Mouse (Mus musculus) retina, adult 2 months (tissue): ENCODE results near the gene Tmem232.
"Not testable (repeated sequence)": the region's sequence is repeated elsewhere in the genome, so short reads cannot be mapped to it uniquely, and the experiment has no call there.

Experiments
- DNase-seq: peaks from one replicate; pipeline ENCODE4 v3.0.0-alpha.2; 2012; ENCODE audit warnings: low read depth, low spot score

Tmem232 gene

DNA sequence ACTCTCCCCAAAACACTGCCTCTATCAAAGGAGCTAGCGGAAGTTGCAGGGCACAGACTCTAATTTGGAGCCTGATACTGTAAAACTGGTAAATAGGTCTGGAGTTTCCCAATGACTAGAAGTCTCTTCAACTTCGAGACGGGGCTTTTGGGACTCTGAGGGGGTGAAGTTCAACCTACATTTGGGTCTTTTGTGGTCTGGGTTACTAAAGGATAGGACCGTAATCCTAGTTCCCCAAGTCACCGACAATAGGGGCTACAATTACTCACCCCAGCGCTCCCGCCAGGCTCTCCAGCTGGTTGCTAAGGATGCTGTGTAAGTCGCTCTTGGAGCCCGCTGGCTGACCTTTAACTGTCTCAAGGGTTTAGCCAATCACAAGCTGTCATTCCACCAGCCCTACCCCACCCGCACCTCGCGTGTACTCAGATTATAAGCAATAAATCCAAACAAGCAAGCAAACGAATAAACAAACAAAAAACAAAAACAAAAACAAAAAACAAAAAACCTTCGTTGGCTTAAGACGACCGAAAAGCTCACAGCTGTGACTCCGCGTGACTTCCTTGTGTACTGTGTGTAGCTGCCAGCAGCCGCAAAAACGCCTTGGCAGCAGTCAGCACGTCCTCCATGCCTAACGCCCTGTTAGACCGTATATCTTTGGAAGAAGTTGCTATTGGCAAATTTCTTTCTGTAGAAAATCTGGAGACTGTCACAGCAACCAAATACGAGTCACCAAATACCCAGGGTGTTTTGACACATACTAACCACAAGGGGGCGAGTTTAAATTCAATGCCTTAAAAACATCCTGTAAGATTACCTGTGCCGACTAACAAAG, at the start of gene Tmem232:
Tmem232 (minus strand) TSS at position 342 of the 832 bp plus-strand sequence.
- DNase-seq = no peak

DNA sequence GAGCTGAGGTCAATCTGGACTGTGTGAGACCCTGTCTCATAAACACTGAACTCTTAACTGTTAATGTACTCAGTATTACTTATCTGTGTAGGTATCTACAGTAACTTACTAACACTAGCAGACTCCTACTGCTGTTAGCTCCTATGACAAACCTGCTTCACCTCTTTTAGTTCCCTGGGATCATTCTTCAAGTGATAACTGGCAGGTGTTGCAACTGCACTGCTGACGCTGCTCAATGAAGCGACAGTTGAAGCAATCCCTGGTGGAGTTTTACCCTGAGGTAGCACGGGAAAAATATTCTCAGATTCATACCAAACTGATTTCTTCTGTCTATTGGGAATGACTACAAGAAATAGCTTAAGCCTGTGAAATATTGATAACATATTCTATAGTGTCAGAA, 46.3 kb upstream of the Tmem232 start:
- no peak for DNase-seq

DNA sequence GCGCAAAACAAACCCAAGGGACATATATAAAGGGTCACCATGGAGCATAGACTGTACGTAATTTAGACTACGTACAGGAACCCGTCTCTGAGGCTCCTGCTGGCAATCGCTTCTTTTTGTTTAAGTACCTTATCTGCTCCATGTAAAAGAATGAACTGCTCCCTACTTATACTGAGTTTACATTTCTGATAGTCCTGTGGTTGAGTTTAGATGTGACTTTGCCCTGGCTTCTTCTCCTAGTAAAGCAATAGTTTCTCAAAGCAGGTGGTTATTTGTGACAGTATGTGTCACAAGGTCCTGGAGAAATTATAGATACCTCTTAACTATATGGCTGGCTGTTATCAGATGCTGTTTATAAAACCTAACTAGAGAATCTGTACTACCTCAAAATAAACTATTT, 40.9 kb upstream of the Tmem232 start:
- DNase-seq = no peak

DNA sequence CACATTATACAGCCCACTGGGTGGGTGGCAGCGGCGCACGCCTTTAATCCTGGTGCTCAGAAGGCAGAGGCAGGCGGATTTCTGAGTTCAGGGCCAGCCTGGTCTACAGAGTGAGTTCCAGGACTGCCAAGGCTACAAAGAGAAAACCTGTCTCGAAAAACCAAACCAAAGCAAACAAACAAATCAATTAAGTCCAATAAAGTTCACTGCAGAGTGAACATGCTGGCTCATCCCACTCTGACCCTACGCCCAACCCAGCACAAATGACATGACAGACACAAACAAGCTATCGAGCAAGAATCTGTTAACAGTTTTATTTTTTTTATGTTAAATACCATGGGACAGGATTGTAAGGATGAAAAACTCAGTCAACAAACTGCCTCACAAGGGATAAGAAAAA, 39.2 kb upstream of the Tmem232 start:
- DNase-seq = no peak

DNA sequence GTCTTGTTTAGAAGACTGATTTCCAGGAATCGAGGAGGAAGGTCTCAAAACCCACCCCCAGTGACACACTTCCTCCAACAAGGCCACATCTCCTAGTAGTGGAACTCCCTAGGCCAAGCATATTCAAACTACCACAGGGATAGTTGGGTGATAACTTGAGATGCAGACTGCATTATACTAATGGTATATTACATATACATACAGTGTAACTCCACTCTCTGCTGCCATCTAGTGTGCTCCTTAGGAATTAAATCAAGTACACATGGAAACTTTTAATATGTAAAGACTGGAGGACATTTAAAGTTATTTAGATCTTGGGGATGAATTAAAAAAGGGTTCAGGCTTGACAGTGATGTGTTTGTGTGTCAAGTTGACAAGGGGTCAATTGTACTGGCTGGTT, 34.8 kb upstream of the Tmem232 start:
- peak; percentile 16 for DNase-seq

DNA sequence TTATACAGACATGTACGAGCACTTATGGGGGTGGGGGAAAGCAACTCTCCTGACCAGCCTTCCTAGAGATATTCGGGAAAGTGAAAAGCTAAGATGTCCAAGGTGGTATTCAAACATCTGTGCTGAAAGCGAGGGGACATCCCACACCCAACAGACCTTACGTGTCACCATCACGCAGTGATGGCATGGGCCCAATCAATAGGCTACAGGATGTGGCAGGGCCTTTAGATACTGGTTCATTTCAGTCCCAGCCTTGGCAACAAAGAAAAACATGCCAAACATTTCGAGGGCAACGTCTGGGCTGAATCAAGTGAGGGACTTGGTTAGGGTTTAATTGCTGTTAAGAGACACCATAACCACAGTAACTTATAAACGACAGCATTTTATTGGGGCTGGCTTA, 34.3 kb upstream of the Tmem232 start:
- DNase-seq = no peak

DNA sequence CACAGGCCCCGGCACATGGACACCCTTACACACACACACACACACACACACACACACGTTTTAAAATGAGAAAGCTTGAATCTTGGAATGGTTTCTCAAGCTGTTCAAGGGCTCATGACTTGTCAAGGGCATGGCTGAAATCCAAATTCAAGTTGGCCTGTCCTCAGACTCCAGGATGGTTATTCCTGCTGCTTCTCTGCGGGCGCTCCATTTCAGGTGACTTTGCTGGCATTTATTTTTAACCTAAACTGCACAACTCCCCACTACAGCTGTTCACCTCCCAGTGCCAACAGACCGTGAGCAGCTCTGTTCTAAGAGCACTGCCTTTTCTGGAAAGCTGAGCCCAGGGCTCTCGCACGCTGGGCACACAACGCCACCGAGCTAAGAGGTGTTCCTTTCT, 31.3 kb upstream of the Tmem232 start:
- DNase-seq = no peak

DNA sequence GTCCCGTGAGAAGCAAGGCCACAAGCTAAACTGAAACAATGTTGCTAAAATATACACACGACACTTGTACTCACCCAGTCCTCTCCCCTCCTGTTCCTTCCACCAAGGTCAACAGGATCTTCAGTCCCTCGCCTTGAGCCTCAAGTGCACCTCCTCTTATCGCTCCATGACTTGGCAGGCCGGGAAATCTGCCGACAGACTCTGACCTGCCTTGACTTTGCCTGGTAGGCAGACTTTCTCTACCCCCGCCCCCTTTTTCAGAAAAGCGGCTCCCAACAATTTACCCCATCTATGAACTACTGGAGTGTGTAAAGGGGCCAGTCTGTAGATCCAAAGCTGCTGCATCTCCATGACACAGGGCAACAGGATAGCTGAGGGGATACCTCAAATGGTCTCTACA, 30.9 kb upstream of the Tmem232 start:
- no peak for DNase-seq

DNA sequence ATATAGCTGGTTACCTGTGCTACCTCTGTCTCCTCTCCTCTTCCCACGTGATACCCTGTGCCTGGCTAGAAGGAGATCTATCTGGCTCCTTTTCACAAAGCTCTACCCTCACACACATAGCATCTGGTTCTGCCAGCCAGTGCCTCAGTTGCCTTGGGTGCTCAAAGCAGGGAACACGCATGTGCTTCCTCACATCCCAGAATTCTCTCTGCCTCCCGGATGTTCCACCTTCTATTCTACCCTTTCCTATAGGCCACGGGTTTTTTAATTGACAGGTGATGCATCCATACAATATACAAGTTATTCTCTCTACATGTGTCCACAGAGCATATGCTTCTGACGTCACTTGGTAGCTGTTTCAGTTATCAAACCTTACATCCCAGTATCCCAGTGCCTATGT, 23.6 kb upstream of the Tmem232 start:
- DNase-seq = no peak

DNA sequence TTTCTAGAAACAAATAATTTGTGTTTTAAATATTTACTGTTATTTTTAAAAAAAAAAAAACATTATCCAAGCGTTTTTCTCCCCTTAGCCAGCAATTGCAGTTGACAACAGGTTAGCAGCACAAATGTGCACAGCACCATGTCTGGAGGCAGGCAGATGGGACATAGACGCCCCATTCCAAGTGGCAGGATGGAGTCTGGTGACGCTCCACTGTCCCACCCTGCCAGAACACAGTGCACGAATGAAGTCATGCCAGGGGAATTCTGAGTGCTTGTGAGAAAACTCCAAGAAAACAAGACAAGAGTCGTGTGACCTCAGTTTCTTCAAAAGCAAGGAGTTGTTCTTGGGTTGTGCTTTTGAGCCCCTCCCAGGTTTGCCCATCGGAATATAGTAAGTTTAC, 22.8 kb upstream of the Tmem232 start:
- DNase-seq = no peak

DNA sequence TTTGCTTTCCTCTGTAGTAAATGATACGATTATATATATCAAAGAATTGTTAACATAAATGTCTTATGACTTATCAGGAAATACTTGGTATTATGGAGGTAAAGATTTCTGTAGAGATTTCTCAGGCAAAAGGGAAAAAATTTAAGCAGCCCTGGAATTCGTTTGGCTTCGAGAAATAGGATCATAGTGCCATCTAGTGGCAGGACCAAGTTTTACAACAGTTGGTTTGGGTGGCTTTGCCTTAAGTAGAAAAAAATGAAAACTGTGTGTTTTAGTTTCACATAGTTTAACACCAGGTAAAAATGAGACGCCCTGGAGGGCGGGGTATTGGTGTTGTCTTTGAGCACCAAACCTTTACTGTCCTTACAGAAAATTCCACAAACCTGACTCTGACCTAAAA, 22.2 kb upstream of the Tmem232 start:
- no peak for DNase-seq

DNA sequence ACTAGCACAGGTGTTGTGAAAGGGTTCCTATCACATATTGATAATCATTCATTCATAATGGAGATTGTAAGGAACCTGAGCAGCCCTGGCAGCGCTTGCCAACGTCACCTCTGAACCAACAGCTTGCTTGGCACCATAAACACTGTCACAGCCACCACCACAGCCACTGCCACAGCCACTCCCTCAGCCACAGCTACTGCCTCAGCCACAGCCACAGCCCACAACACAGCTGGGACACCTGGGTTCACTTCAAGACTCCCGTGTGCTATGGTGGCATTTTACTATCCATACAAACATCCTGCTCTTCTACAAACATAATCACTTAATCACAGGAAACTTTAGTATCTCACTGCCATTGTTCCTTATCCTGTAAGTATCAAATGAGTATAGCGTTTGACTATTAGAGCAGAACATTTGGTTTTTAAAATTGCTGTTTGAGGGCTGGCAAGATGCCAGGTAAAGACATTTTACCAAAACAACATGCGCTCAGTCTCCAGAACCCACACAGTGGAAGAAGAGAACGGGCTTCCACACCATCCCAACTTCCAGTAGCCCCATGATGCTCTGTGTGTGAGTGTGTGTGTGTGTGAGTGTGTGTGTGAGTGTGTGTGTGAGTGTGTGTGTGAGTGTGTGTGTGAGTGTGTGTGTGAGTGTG, 20.9 kb upstream of the Tmem232 start:
- DNase-seq = no peak

DNA sequence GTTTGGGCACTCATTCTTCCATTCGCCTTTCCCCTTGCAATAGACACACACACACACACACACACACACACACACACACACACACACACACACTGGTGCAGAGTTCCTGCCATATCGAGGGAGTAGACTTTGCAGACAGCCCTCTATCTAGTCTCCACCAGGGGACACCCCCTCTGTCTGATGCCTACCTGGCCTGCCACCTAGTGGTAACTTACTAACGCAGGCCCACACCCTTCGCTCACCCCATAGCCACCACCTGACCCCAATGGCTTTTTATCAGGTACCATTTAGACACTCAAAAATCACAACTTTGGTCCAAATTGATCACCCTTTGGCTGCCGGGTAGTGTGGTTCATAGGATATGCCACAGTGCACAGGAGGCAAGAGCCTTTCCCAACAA, 18.7 kb upstream of the Tmem232 start:
- no peak for DNase-seq

DNA sequence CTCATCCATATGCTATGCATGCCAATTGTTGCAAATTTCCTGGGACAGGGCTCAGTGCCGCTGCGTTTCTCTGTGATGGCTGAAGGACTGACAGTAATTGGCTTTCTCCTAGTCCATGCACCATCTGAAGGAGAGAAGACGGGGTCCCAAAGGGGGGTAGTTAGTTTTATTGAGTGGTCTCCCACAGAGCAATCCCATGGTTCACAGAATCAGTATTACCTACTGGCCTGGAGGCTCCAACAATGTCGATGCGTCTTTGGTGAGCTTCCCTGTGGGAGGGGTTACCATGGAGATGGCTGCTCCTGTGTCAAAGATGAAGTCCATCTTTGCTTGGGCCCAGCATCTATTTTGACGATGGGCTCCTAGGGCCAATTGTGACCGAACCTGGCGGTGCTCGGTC, 18.2 kb upstream of the Tmem232 start:
- no peak for DNase-seq

DNA sequence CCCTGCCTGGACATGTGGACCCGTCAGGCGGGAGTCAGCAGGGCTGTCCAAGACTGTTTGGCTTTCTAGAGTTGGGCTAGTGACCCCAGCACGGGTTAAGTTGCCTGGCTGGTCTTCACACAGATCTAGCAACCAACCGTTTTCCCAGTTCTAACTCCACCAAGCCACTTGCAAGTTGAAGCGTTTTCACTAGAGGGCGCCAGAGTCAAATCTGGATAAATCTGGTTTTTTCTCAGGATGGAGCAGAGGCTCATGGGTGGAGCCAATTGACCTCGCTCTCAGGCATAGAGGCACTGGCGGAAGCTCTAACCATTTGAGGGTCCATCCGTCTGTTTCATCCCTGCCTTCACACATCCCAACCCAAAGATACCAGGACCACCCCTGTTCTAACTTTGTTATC, 17.6 kb upstream of the Tmem232 start:
- no peak for DNase-seq

DNA sequence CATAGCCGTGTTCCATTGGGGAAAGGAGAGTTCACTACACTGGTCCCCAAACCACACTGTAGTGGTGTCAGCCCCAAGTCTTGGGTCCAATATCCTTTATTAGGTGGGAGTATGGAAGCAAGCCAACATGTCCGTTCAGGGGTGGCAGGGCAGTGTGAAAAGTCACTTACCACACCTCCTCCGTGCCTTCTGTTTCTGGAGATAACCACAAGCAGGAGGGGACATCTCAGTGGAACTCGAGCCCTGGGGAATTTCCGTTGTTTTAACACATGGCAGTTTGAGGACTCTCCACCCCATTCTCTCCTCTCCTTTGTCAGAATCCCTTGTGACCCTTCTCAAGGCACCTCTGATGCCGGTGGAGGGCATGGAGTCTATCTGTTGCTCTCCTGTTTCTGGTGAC, 16.6 kb upstream of the Tmem232 start:
- no peak for DNase-seq

DNA sequence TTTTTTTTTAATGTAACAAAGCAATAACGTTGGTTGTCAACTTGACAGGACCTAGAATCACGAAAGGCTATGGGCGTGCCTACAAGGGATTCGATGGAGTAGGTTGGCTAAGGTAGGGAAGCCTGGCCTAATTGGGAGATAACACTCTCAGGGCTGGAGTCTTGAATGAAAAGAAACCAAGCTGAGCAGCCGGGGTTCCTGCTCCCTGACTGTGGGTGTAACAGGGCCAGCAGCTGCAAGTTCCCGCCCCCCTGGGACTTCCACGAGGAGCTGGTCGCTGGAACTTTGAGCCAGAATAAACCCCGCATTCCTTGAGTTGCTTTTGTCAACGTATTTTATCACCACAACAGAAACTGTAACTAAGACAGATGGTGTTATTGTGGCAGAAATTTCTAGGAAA, 16.2 kb upstream of the Tmem232 start:
- DNase-seq = no peak

DNA sequence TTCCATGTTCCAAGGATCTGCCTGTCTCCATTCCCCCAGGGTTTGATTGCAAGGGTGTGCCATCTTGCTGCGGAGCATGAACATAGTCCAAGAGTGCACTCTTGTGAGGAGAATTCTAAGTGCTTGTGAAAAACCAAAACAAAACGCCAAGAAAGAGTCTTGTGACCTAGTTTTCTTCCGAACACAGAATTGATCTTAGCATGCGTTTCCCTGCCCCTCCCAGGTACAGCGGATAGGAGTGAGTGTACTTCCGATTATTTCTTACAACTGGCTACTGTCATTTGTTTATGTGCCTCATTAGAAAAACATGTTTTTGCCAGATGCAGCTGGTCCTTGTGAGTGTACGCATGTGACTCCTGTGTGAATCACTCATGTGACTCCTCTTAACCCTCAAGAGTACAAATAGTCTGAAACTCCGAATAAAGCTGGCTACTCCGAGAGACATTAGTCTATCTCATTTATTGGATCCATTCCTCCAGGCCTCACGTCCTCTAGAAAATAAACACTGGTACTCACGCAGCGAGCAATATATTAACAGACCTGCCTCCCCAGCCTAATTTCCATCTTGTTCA, 11.9 kb upstream of the Tmem232 start:
- DNase-seq = no peak

DNA sequence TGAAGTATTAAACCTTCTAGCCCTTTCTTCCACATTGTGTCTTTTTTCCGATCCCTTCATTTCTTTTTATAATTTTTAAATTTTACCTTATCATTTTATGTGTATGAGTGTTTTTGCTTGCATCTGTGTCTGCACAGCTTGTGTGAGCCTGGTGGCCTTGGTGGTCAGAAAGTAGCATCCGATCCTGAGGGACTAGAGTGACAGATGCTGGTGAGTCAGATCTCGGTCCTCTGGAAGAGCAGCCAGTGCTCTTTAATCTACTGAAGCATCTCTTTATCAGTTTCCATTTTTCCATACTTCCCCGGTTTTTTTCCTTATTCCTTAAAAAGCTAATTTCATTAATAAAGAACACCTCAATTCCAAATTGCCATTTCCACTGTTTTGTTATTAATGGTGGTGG, 9.8 kb upstream of the Tmem232 start:
- no peak for DNase-seq

DNA sequence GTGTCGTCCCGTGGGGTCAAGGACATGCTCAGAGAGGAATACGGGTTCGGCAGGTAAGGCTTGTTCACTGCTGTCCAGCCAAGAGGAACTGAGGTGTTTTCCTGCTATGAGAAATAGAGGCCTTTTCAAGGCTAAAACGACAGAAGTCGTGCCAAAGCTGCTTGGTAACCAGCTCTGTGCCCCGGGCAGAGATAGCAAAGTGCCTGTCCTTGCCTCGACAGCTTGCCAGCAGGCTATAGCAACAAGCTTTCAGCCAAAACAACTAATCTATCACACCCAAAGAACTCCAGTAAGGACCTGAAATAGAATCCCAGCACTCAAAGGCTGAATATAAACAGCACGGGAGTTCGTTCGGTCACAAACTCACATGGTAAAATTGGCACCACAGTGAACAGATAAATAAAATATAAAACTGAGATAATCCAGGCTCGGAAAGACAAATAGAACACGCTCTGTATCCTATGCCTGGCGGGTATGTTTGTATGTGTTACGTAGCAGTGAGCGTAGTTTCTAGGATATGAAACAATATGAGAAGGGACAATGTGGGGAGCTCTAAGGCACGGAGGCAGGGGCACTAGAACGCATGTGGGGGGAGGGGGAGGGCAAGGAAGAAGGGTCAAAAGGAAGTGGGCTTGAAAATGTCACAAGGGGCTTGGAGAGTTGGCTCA, 8.2 kb upstream of the Tmem232 start:
- DNase-seq = no peak

DNA sequence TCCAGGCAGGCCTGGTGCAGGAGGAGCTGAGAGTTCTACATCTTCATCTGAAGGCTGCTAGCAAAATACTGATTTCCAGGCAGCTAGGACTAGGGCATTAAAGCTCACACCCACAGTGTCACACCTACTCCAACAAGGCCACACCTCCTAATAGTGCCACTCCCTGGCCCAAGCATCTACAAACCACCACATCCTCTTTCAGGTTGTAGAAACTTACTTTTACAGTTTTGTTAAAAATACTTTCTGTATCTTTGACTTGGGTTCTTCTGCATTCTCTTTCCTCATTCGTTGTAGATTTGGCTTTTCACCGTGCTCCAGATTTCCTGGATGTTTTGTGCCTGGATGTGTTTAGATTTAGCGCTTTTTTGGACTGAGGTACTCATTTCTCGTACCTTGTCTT, 5.6 kb upstream of the Tmem232 start:
- DNase-seq = not testable (repeated sequence)

DNA sequence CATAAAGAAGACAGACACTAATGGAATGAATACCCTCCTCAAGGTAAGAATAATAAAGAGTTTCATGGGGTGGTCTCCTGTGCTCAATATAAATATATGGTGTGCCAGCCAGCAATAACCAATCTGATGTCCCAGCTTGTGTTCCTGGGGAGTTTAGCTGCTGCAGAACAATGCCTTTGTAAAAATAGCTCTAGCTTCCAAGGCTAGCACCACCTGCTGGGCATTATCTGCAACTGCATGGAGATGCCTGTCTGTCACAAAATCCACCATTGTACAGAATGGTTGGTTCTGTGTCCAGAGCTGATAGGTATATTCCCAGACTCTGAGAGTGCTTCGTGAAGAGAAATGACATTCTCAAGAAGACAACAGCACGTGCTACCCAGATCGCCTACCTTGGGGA, 4.4 kb downstream of the Tmem232 start:
- no peak for DNase-seq

DNA sequence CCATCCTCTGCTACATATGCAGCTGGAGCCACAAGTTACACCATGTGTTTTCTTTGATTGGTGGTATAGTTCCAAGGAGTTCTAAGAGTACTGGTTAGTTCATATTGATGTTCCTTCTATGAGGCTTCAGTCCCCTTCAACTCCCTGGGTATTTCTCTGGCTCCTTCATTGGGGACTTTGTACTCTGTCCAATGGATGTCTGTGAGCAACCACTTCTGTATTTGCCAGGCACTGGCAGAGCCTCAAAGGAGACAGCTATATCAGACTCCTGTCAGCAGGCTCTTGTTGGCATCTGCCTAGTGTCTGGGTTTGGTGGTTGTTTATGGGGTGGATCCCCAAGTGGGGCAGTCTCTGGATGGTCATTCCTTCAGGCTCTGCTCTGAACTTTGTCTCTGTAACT, 8.2 kb downstream of the Tmem232 start:
- not testable (repeated sequence) for DNase-seq
